In genomic region chr3:98443924-98444323, GRCm38 (mm10) we compare ENCODE assay signal across 36 mouse cellular contexts. TPM values are rescaled to one million over a fixed set of nuclear protein-coding genes. Genes with fewer than 3 reads are reported as not detected.
"Had no signal": no experiment of that assay in that cellular context is flagged by ENCODE, and none has a peak within 500 bp of the region (broad histone marks: within the 10 kb centered on the region; RNA-seq: fewer than 3 reads in every experiment).

No protein-coding gene starts in this region.

RNA-seq across cellular contexts. Expression of gene Gm4450, which starts 13.0 kb away (rescaled TPM):
- total RNA-seq: left cerebral cortex, adult 8-10 months; left cerebral cortex, postnatal 10 days; left cerebral cortex, postnatal 14 days; left cerebral cortex, postnatal 25 days; left cerebral cortex, postnatal 36 days; left cerebral cortex, postnatal 4 days; liver, adult 2 months; megakaryocyte, adult 5-6 weeks; megakaryocyte-erythroid progenitor cell, adult 5-6 weeks; midbrain, postnatal 0 days had no signal
- polyA plus RNA-seq: limb, embryonic 10.5 days; limb, embryonic 11.5 days; limb, embryonic 13.5 days; limb, embryonic 14.5 days; limb, embryonic 15.5 days; liver, adult 2 months; liver, embryonic 11.5 days; liver, embryonic 12.5 days; liver, embryonic 13.5 days; liver, embryonic 14.5 days; liver, embryonic 15.5 days; liver, embryonic 16.5 days; lung, adult 2 months; lung, embryonic 14.5 days; lung, embryonic 15.5 days; lung, embryonic 16.5 days; lung, postnatal 0 days; macrophage; midbrain, embryonic 10.5 days; midbrain, embryonic 11.5 days; midbrain, embryonic 12.5 days; midbrain, embryonic 14.5 days; midbrain, embryonic 16.5 days; midbrain, postnatal 0 days; myocyte; neural tube, embryonic 11.5 days; neural tube, embryonic 12.5 days; neural tube, embryonic 13.5 days had no signal
